Mouse (Mus musculus): Measurements from ENCODE around the gene Bricd5. TPM values are rescaled to one million over a fixed set of nuclear protein-coding genes. Genes with fewer than 3 reads are reported as not detected.

Bricd5 gene
- total RNA-seq, 2 experiments from 2014 or later = 0.26 TPM; not detected in 1

DNA sequence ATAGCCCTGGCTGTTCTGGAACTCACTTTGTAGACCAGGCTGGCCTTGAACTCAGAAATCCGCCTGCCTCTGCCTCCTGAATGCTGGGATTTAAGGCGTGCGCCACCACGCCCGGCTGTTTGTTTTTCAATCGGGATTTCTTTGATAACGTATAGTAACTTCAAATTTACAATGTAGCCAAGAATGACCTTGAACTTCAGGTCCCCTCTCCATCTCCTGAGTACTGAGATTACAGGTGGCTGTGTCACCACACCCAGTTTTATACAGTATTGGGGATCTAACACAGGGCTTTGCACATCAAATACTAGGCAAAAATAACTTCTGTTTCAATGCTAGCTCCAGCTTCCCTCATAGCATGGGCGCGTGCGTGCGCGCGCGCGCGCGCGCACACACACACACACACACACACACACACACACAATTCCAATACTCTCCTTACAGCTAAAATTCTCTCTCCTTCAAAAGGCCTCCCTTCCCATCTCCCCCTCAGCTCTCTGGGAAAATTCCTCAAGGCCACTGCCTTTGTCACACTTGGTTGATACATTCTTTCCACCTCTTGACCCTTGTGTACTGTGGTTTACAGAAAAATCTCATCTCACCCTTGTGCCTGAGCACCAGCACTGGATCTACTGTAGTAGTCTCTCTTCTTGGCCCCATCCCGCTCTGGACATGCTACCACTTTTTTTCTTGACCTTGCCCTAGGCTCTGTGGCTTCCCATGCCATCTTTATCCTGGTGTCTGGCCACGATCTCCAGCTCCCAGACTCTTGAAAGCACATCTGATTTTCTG lies 7.5 kb downstream of the Bricd5 start:
- ATAC-seq (ENCODE audit: poor library complexity, severe bottlenecking) = no peak

GRCm38 (mm10) chr17:24483495-24483894 lies 9.8 kb downstream of the Bricd5 start:
- ATAC-seq (ENCODE audit: poor library complexity, severe bottlenecking) = no peak

- no peak for ATAC-seq (ENCODE audit: poor library complexity, severe bottlenecking)
These were observed 11.6 kb downstream of the Bricd5 start for GRCm38 (mm10) chr17:24485090-24485860.

DNA sequence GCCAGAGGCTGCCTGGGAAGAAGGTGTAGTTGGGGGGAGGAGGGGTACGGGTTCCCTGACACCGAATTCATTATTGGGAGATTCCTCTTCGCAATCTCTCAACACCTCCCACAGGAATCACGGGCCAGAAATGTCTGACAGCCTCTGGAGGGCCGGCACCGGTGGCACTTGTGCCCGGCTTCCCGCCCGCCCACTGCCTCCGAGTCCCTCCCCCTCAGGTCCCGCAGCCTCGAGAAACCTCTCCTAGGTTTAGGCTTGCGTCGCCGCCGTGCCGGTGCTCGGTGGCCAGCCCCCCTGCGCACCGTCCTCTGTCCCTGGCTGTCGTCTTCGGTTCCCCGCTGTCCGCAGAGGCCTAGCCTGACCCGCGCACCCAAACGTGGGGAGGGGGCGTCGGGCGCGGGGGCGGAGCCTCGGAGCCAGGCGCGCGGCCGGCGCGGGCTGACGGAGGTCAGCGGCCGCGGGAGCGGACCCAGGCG lies 14.5 kb downstream of the Bricd5 start, which contains the start of gene Caskin1:
TSS of gene Caskin1 (plus strand) at position 416 of the 476 bp plus-strand sequence.
- ATAC-seq (ENCODE audit: poor library complexity, severe bottlenecking) = no peak

GRCm38 (mm10) chr17:24488662-24489264 lies 15.1 kb downstream of the Bricd5 start:
- peak; percentile 63 for ATAC-seq (ENCODE audit: poor library complexity, severe bottlenecking)

DNA sequence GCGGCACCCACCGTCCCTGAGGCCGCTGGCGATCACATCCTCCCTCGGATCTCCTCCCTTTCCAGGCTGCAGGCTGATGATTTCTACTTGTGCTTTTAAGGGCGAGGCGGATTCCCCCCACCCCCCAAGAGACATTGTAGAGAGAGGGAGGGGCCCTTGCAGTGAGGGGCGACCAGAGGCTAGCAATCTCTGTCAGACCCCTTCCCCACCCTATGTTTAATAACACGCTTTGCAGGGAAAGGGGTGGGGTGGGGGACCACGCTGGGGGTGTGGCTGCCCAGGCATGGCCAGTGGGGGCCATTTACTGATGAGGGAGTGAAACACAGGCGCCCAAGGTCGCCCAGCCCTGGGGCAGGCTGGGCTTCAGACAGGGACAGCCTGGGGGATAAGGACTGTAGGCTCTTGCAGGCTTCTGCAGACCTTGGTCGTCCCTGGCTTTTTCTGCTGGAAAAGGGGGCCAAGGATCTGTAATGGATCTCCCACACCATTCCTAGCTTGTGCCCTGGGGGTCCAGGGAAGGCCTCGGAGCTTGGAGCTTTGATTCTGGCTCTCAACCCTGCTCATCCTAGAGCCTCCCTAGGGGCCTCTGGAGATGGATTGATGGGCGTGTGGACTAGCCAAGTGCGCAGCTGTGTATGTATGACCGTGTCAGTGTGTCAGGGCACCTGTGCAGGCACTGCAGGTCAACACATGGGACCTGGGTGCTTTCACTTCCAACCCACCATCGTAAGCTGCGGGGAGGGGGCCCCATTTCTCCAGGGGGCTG lies 15.8 kb downstream of the Bricd5 start:
- ATAC-seq (ENCODE audit: poor library complexity, severe bottlenecking) = no peak

DNA sequence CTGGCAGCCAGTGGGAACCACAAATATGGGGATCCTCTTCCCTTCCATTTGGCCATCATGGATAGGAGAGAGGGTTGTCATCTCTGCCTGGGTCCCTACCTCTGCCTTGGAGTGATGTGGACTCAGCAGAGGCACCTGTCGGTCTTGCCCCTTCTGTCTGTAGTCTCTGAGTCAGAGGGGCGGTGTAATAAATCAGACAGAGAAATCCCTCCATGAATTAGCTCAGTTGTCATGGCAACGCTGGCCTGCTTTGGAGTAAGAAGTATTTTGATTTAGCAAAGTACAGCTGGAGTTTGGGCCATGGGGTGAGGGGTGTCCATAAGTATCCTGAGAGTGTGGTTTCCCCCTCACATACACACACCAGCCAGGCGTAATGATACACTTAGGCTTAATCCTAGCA lies 16.7 kb downstream of the Bricd5 start:
- ATAC-seq (ENCODE audit: poor library complexity, severe bottlenecking) = no peak

DNA sequence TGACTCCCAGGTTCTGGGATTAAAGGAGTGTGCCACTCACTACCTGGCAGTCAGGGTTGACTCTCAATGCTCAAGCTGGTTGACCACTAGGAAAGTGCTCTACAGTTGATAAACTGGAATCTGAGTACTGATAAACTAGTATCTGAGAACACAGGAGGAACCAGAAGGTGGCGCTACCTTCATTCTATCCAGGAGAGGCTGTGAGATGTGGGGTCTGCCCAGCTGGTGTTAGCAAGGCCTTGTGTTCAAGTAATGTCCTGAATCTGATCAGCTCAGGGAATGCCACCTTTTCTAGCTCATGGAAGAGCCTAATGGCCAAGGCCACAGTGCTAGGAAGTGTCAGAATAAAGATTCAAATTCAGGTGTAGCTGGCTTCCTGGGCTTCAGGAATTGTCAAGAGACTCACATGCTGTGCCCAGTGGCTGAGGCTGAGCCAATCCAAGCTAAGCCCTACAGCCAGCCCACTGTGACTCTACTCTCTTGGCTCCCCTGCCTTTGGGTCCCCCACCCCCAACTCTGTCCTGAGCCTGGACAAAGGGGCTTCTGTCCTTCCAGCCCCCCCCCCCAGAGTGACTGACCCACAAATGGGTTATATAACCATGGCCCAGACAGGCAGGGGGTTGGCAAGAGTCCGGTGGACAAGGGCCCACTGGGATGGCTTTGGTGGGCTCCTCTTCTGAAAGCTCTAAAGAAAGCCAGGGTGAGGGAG lies 21.1 kb downstream of the Bricd5 start:
- ATAC-seq (ENCODE audit: poor library complexity, severe bottlenecking) = no peak; the same call in 1 of the 2 replicates

- ATAC-seq (ENCODE audit: poor library complexity, severe bottlenecking) = no peak
These were observed 21.8 kb downstream of the Bricd5 start for GRCm38 (mm10) chr17:24495443-24495842.

DNA sequence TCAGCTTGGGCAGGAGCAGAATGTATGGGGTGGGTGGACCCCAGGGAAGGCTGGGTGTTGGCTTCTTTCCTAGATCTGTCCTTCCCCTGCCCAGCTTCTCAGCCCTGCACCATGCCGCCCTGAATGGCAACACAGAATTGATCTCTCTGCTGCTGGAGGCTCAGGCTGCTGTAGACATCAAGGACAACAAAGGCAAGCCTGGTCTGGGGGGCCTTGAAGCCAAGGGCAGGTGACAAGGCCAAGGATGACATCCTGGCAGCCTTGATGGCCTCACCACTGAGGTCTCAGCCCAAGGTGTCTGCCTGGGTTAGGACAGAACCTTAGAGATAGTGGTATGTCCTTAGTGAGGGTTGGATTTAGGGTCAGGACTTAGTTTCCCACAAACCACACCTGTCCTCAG lies 22.3 kb downstream of the Bricd5 start:
- ATAC-seq (ENCODE audit: poor library complexity, severe bottlenecking) = no peak

- ATAC-seq (ENCODE audit: poor library complexity, severe bottlenecking) = no peak
These were observed 28.5 kb downstream of the Bricd5 start for GRCm38 (mm10) chr17:24502208-24502607.

GRCm38 (mm10) chr17:24504085-24504484 lies 30.4 kb downstream of the Bricd5 start:
- no peak for ATAC-seq (ENCODE audit: poor library complexity, severe bottlenecking)

- ATAC-seq (ENCODE audit: poor library complexity, severe bottlenecking) = no peak
These were observed 31.7 kb downstream of the Bricd5 start for GRCm38 (mm10) chr17:24505286-24505955.

GRCm38 (mm10) chr17:24506332-24507070 lies 32.8 kb downstream of the Bricd5 start:
- no peak for ATAC-seq (ENCODE audit: poor library complexity, severe bottlenecking)

- no peak for ATAC-seq (ENCODE audit: poor library complexity, severe bottlenecking)
These were observed 33.5 kb downstream of the Bricd5 start for GRCm38 (mm10) chr17:24507129-24507664.

DNA sequence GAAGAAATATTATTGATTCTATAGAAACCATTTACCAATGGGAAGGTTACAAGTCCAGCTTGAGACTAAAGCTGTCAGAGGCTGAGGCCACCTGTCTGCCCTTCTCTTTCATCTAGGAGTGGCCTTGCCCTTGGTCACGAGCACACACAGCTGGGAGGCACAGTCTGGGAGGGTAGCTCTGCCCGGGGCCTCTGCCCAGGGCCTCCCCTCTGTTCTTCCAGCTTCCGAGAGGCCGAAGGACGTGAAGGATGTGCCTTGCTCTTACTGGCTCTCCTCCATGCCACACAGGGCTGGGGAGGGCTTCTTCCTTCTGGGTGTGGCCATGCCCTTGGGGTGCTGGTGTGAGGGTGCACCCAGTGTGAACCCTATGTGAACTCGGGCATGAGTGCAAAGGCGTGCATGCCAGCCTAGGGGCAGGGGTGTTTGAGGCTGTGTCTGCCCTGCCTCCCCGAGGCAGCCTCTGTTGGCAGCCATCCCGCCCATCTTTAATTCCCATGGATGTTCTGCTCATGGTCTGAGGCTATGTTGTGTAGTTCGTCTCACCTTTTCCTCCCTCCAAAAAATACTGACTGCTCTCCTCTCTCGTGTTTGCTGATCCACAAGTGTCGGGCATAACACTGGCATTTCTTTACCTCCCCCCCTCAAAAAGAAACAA lies 34.2 kb downstream of the Bricd5 start:
- ATAC-seq (ENCODE audit: poor library complexity, severe bottlenecking) = no peak

- ATAC-seq (ENCODE audit: poor library complexity, severe bottlenecking) = peak; percentile 45; the same call in 1 of the 2 replicates
These were observed 39.9 kb downstream of the Bricd5 start for GRCm38 (mm10) chr17:24513609-24514008.
